Mouse (Mus musculus) G1E (cell line): ENCODE data around the gene Apc2. TPM values are rescaled to one million over a fixed set of nuclear protein-coding genes. Genes with fewer than 3 reads are reported as not detected.
A peak's percentile ranks its signal among the peaks of the same experiment; 100 is the strongest.

Experiments used
- ATAC-seq: 2 replicates; pipeline ENCODE4 v1.8.0; 2016; ENCODE audit warnings: mild to moderate bottlenecking; ENCODE audit not compliant: insufficient number of reproducible peaks, poor library complexity, low FRiP score, severe bottlenecking; ENCODE audit errors: extremely low read depth
- DNase-seq: peaks from one replicate; pipeline ENCODE4 v3.0.0; 2012; ENCODE audit warnings: low spot score
- H3K27me3 ChIP-seq: 2 replicates; pipeline ENCODE4 v1.6.1; 2012; ENCODE audit warnings: mild to moderate bottlenecking, low read length, inconsistent platforms; ENCODE audit not compliant: insufficient read depth
- H3K36me3 ChIP-seq: replicated peaks from 2 replicates; pipeline ENCODE3; 2012; ENCODE audit warnings: mild to moderate bottlenecking, inconsistent platforms
- H3K4me1 ChIP-seq: 2 replicates; pipeline ENCODE4 v1.6.1; 2012; ENCODE audit warnings: low read depth, low read length, inconsistent platforms, mixed read lengths; ENCODE audit not compliant: insufficient read depth
- H3K4me3 ChIP-seq: 2 replicates; pipeline ENCODE4 v1.5.1; 2012; ENCODE audit warnings: low read depth, mild to moderate bottlenecking, inconsistent platforms, low read length, moderate library complexity, mixed read lengths
- H3K9me3 ChIP-seq: replicated peaks from 2 replicates; pipeline ENCODE4 v1.6.1; 2012; ENCODE audit warnings: inconsistent platforms
- CTCF ChIP-seq: IDR thresholded peaks from 2 replicates; pipeline ENCODE4 v1.5.1; 2012; ENCODE audit warnings: low read depth, low read length, inconsistent platforms, mixed read lengths
- GATA1 ChIP-seq: IDR thresholded peaks from 2 replicates; pipeline ENCODE4 v1.6.1; 2012; ENCODE audit warnings: borderline replicate concordance, low read length, inconsistent platforms, mixed read lengths
- GATA2 ChIP-seq: IDR thresholded peaks from 2 replicates; pipeline ENCODE4 v1.6.1; 2012; ENCODE audit warnings: low read depth, low read length, inconsistent platforms, borderline replicate concordance
- POLR2AphosphoS5 ChIP-seq: IDR thresholded peaks from 2 replicates; pipeline ENCODE4 v1.6.1; 2012; ENCODE audit warnings: low read depth, low read length, inconsistent platforms; ENCODE audit not compliant: insufficient replicate concordance
- TAL1 ChIP-seq: conservative IDR thresholded peaks from 2 replicates; pipeline ENCODE4 v1.6.1; 2012; ENCODE audit warnings: low read depth, low read length, inconsistent platforms, mixed read lengths
- polyA plus RNA-seq: library from polyadenylated mRNA; stranded (reverse); fragments of >175 nt; gene quantifications from 2 replicates; pipeline ENCODE4 v1.2.3, GENCODE M21; 2012
- total RNA-seq, 2 experiments: library from RNA; stranded (forward) in 1 of 2; stranded (reverse) in 1 of 2; fragments of 200-1000 nt in 1 of 2; fragments of >200 nt in 1 of 2; fragmentation: Nextera tagmentation in 1 of 2; gene quantifications; 2 replicates each; pipeline ENCODE4 v1.2.3; 2014 to 2017

Gene Apc2
- total and polyA plus RNA-seq, 3 experiments = 0.02 to 0.23 (median 0.11) TPM

GRCm38 (mm10) chr10:80258752-80259462 is 36.9 kb upstream of the Apc2 start:
- DNase-seq = no peak
- Histone ChIP-seq H3K9me3 (no peaks in the 10 kb centered on the region), H3K27me3 (no peaks in the 10 kb centered on the region; the same call in 1 of the 2 replicates), H3K4me3 (no peak overlapping the region), H3K4me1 (peaks cover 81% of the 10 kb centered on the region), H3K36me3 (peaks cover 70% of the 10 kb centered on the region)
- no peak for ATAC-seq
- TF ChIP-seq CTCF = no peak
- TF ChIP-seq GATA1 = no peak
- TF ChIP-seq GATA2 = no peak
- TF ChIP-seq TAL1 = no peak
- no peak for TF ChIP-seq POLR2AphosphoS5

- TF ChIP-seq GATA2 (no peak), GATA1 (no peak), TAL1 (no peak), CTCF (no peak), POLR2AphosphoS5 (no peak)
- H3K27me3 ChIP-seq = no peaks in the 10 kb centered on the region; the same call in 1 of the 2 replicates
- peaks cover 84% of the 10 kb centered on the region for H3K4me1 ChIP-seq
- ATAC-seq = no peak
- peaks cover 64% of the 10 kb centered on the region for H3K36me3 ChIP-seq
- no peak overlapping the region for H3K4me3 ChIP-seq
- no peak for DNase-seq
- no peaks in the 10 kb centered on the region for H3K9me3 ChIP-seq
Observed at GRCm38 (mm10) chr10:80259463-80259805, 36.3 kb upstream of the Apc2 start.

- ATAC-seq (no peak), DNase-seq (no peak)
- no peaks in the 10 kb centered on the region for H3K27me3 ChIP-seq
- H3K4me1 ChIP-seq = peaks cover 79% of the 10 kb centered on the region
- TF ChIP-seq GATA1 (no peak), POLR2AphosphoS5 (no peak), GATA2 (no peak), CTCF (no peak), TAL1 (no peak)
- H3K9me3 ChIP-seq = no peaks in the 10 kb centered on the region
- H3K4me3 ChIP-seq = peak overlapping the region; percentile 73; the same call in 1 of the 2 replicates
- peaks cover 58% of the 10 kb centered on the region for H3K36me3 ChIP-seq
Observed at GRCm38 (mm10) chr10:80259861-80260641, 35.7 kb upstream of the Apc2 start.

GRCm38 (mm10) chr10:80260642-80261584 is 34.9 kb upstream of the Apc2 start, which contains the start of the genes Gamt and Dazap1:
Gamt (minus strand) TSS chr10:80261012.
Dazap1 (plus strand) TSS chr10:80261486.
- Histone ChIP-seq H3K4me3 (peak within 1 kb of the TSS; percentile 73), H3K9me3 (no peaks in the 10 kb centered on the region), H3K4me1 (peaks cover 76% of the 10 kb centered on the region), H3K27me3 (no peaks in the 10 kb centered on the region), H3K36me3 (peaks cover 49% of the 10 kb centered on the region)
- ATAC-seq = peak; percentile 68
- DNase-seq = peak; percentile 83
- TF ChIP-seq GATA2 (no peak), CTCF (no peak), TAL1 (no peak), POLR2AphosphoS5 (peak; percentile 43; the same call in 1 of the 2 replicates), GATA1 (no peak)

- peak; percentile 74 for ATAC-seq
- Histone ChIP-seq H3K9me3 (no peaks in the 10 kb centered on the region), H3K4me3 (peak overlapping the region; percentile 73), H3K36me3 (peaks cover 47% of the 10 kb centered on the region), H3K4me1 (peaks cover 75% of the 10 kb centered on the region), H3K27me3 (no peaks in the 10 kb centered on the region)
- DNase-seq = peak; percentile 81
- TF ChIP-seq POLR2AphosphoS5 (no peak), GATA1 (no peak), CTCF (no peak), GATA2 (no peak), TAL1 (no peak)
Observed at GRCm38 (mm10) chr10:80261585-80261968, 34.2 kb upstream of the Apc2 start.
